Mouse (Mus musculus) neural tube, embryonic 13.5 days (tissue): ENCODE data around the gene Bpnt1. TPM values are rescaled to one million over a fixed set of nuclear protein-coding genes. Genes with fewer than 3 reads are reported as not detected.

ENCODE experiments used
- microRNA counts: library from miRNA; unstranded; fragments of <30 nt; microRNA quantifications from one replicate; lab custom pipeline; 2016
- microRNA-seq: library from miRNA; unstranded; fragments of <30 nt; microRNA quantifications from one replicate; pipeline ENCODE4, GENCODE M21; 2016
- polyA plus RNA-seq: library from polyadenylated mRNA; unstranded; fragments of >200 nt; fragmentation: Nextera tagmentation; extraction: Ambion mirVana; gene quantifications from 2 replicates; pipeline ENCODE4 v1.2.1, GENCODE M21; 2015

Gene Bpnt1
- polyA plus RNA-seq, 1 experiment from 2014 or later, result 56.1 TPM

MicroRNA genes within 50 kb of the gene (microRNA counts, 519-probe panel; counts per million panel counts)
- 2,636 counts per million, percentile 27 among the panel's probes with 10 or more counts for microRNA mmu-miR-194 (lab: Ali Mortazavi, UCI)

Small RNAs within 50 kb of the gene (microRNA-seq; reads per million reads assigned to microRNA genes)
- gene Mir194-1 (0.89 reads per million), gene Mir215 (2.8 reads per million, percentile 12 among the genes with 10 or more reads in this experiment)

Other genes starting within 250 kb of the Bpnt1 start
- gene Rab3gap2, start 128.0 kb upstream of the Bpnt1 start, polyA plus RNA-seq, result 24.4 and 27.8 TPM in 2 replicates
- 17.6 and 20.5 TPM in 2 replicates for gene Iars2, start 2.8 kb upstream of the Bpnt1 start, polyA plus RNA-seq
- gene Eprs, start 30.9 kb downstream of the Bpnt1 start, polyA plus RNA-seq, result 134 and 135 TPM in 2 replicates
- 2.7 and 2.9 TPM in 2 replicates for gene Slc30a10, start 122.7 kb downstream of the Bpnt1 start, polyA plus RNA-seq